Mouse (Mus musculus) CH12.LX (cell line): ENCODE data around the gene Zmynd8. TPM values are rescaled to one million over a fixed set of nuclear protein-coding genes. Genes with fewer than 3 reads are reported as not detected.

ENCODE experiments used
- DNase-seq: peaks from one replicate; pipeline ENCODE4 v3.0.0-alpha.2; 2013; ENCODE audit errors: extremely low read depth
- H3K27ac ChIP-seq: 2 replicates; pipeline ENCODE4 v1.5.1; 2012; ENCODE audit warnings: low read depth, mild to moderate bottlenecking, control low read depth, moderate library complexity; ENCODE audit not compliant: insufficient read depth
- H3K27me3 ChIP-seq: replicated peaks from 2 replicates; pipeline ENCODE3; 2012; ENCODE audit warnings: inconsistent platforms
- H3K36me3 ChIP-seq, 2 experiments: replicated peaks in 1 of 2; 2 replicates each; pipeline versions ENCODE3 to v1.6.1; 2012; ENCODE audit warnings: inconsistent platforms in 1 of 2, low read length in 1 of 2, mild to moderate bottlenecking in 1 of 2, mixed read lengths in 1 of 2, moderate library complexity in 1 of 2; ENCODE audit not compliant: control insufficient read depth in 1 of 2, insufficient read depth in 1 of 2
- H3K4me1 ChIP-seq, 2 experiments: 2 replicates each; pipeline ENCODE4 v1.6.1; 2012; ENCODE audit warnings: inconsistent platforms in 1 of 2, moderate library complexity in 1 of 2; ENCODE audit not compliant: insufficient read depth in 2 of 2, control insufficient read depth in 1 of 2
- H3K4me2 ChIP-seq: 2 replicates; pipeline ENCODE4 v1.6.1; 2012; ENCODE audit warnings: low read depth, mild to moderate bottlenecking, control low read depth; ENCODE audit not compliant: poor library complexity, insufficient read depth, severe bottlenecking
- H3K4me3 ChIP-seq, 3 experiments: fragments of 150-350 bp in 1 of 3; sonication (generic) in 1 of 3; replicated peaks in 1 of 3; 2 replicates each; pipeline versions ENCODE3 to v1.5.1; 2011 to 2012; ENCODE audit warnings: low read depth in 2 of 3, low read length in 2 of 3, mild to moderate bottlenecking in 2 of 3, moderate library complexity in 2 of 3, control low read depth in 1 of 3, improper control_type of control experiment in 1 of 3, inconsistent platforms in 1 of 3, mixed read lengths in 1 of 3; ENCODE audit not compliant: poor library complexity in 1 of 3
- H3K79me2 ChIP-seq: replicated peaks from 2 replicates; pipeline ENCODE4 v1.6.1; 2012; ENCODE audit warnings: mild to moderate bottlenecking, moderate library complexity; ENCODE audit not compliant: control insufficient read depth, poor library complexity, insufficient read depth, severe bottlenecking; ENCODE audit errors: extremely low read depth
- H3K9ac ChIP-seq: 2 replicates; pipeline ENCODE4 v1.6.1; 2012; ENCODE audit warnings: low read depth, mild to moderate bottlenecking, control low read depth, moderate library complexity; ENCODE audit not compliant: insufficient read depth
- H3K9me3 ChIP-seq: replicated peaks from 2 replicates; pipeline ENCODE3; 2012; ENCODE audit warnings: low read length, inconsistent platforms, mixed read lengths
- CHD1 ChIP-seq: IDR thresholded peaks from 2 replicates; pipeline ENCODE4 v1.6.1; 2012; ENCODE audit warnings: low read depth, low read length, improper control_type of control experiment, inconsistent platforms
- CTCF ChIP-seq, 2 experiments: IDR thresholded peaks in 1 of 2; conservative IDR thresholded peaks in 1 of 2; 2 replicates each; pipeline ENCODE4 v1.5.1; 2011 to 2012; ENCODE audit warnings: low read depth in 2 of 2, low read length in 2 of 2, improper control_type of control experiment in 1 of 2, inconsistent platforms in 1 of 2, mild to moderate bottlenecking in 1 of 2, moderate library complexity in 1 of 2
- GABPA ChIP-seq: IDR thresholded peaks from 2 replicates; pipeline ENCODE4 v1.6.1; 2012; ENCODE audit warnings: low read depth, low read length, improper control_type of control experiment, inconsistent platforms; ENCODE audit not compliant: insufficient replicate concordance
- IRF4 ChIP-seq: IDR thresholded peaks from 2 replicates; pipeline ENCODE4 v1.6.1; 2014; ENCODE audit warnings: low read depth, mild to moderate bottlenecking, inconsistent platforms, low read length, improper control_type of control experiment
- JUND ChIP-seq: conservative IDR thresholded peaks from 2 replicates; pipeline ENCODE4 v1.6.1; 2011; ENCODE audit warnings: low read depth, low read length, improper control_type of control experiment
- KAT2A ChIP-seq: IDR thresholded peaks from 2 replicates; pipeline ENCODE4 v1.6.1; 2012; ENCODE audit warnings: low read length, improper control_type of control experiment, inconsistent platforms; ENCODE audit not compliant: insufficient replicate concordance
- MAFK ChIP-seq: IDR thresholded peaks from 2 replicates; pipeline ENCODE4 v1.6.1; 2011; ENCODE audit warnings: low read length, improper control_type of control experiment; ENCODE audit not compliant: insufficient replicate concordance
- MAX ChIP-seq: IDR thresholded peaks from 2 replicates; pipeline ENCODE4 v1.6.1; 2011; ENCODE audit warnings: low read length, improper control_type of control experiment
- MXI1 ChIP-seq: IDR thresholded peaks from 2 replicates; pipeline ENCODE4 v1.6.1; 2011; ENCODE audit warnings: mild to moderate bottlenecking, low read depth, low read length, improper control_type of control experiment
- POLR2A ChIP-seq: IDR thresholded peaks from 2 replicates; pipeline ENCODE4 v1.6.1; 2011; ENCODE audit warnings: low read depth, mild to moderate bottlenecking, improper control_type of control experiment, low read length
- RAD21 ChIP-seq: IDR thresholded peaks from 2 replicates; pipeline ENCODE4 v1.6.1; 2011; ENCODE audit warnings: low read depth, mild to moderate bottlenecking, low read length, improper control_type of control experiment, moderate library complexity
- RCOR1 ChIP-seq: conservative IDR thresholded peaks from 2 replicates; pipeline ENCODE4 v1.6.1; 2012; ENCODE audit warnings: low read depth, mild to moderate bottlenecking, inconsistent platforms, low read length, improper control_type of control experiment
- TBP ChIP-seq: conservative IDR thresholded peaks from 2 replicates; pipeline ENCODE4 v1.6.1; 2011; ENCODE audit warnings: low read depth, low read length, improper control_type of control experiment
- USF1 ChIP-seq: IDR thresholded peaks from 2 replicates; pipeline ENCODE4 v1.6.1; 2014; ENCODE audit warnings: low read depth, mild to moderate bottlenecking, inconsistent platforms, low read length, improper control_type of control experiment
- ZKSCAN1 ChIP-seq: IDR thresholded peaks from 2 replicates; pipeline ENCODE4 v1.6.1; 2012; ENCODE audit warnings: low read depth, inconsistent platforms, low read length, improper control_type of control experiment, borderline replicate concordance
- ZNF384 ChIP-seq: IDR thresholded peaks from 2 replicates; pipeline ENCODE4 v1.6.1; 2012; ENCODE audit warnings: low read depth, low read length, improper control_type of control experiment, inconsistent platforms
- dilution Hi-C: fragments of 300-500 bp; cut with MboI; formaldehyde crosslinking; loops from 2 replicates; pipeline ENCODE4 v1.14.3; 2020; ENCODE audit warnings: low sequenced_read_pairs; ENCODE audit not compliant: extremely low pct_unique_long_range_greater_than_20kb, extremely low pct_ligation_motif_present
- in situ Hi-C: fragments of 300-500 bp; cut with MboI; formaldehyde crosslinking; loops from 3 replicates; pipeline ENCODE4 v1.14.3; 2019; ENCODE audit warnings: low sequenced_read_pairs, low pct_ligation_motif_present, low pct_unique_long_range_greater_than_20kb, mixed read lengths
- polyA plus RNA-seq: library from polyadenylated mRNA; unstranded; fragments of >175 nt; gene quantifications from 2 replicates; pipeline ENCODE4 v1.2.1, GENCODE M21; 2012; ENCODE audit warnings: low read depth; ENCODE audit not compliant: insufficient read length
- total RNA-seq, 2 experiments: library from RNA; depleted of rRNA; stranded (reverse); fragments of 300-350 nt in 1 of 2; fragments of >200 nt in 1 of 2; gene quantifications; 2 replicates each; pipeline ENCODE4 v1.2.3; 2012 to 2014

Zmynd8 gene
- total and polyA plus RNA-seq, 3 experiments, result 33.6 to 84.5 (median 35.1) TPM

- Histone ChIP-seq H3K9ac (no peak overlapping the region), H3K79me2 (no peaks in the 10 kb centered on the region), H3K27me3 (no peaks in the 10 kb centered on the region), H3K4me2 (no peak overlapping the region), H3K36me3 (peaks cover 0 to 3% of the 10 kb centered on the region in 2 experiments), H3K4me1 (peaks cover 3 to 11% of the 10 kb centered on the region in 2 experiments; a peak in 1 of 4 replicates), H3K27ac (no peak overlapping the region), H3K4me3 (no peak overlapping the region), H3K9me3 (peaks cover 2% of the 10 kb centered on the region)
- dilution Hi-C loops (no loop called here), in situ Hi-C loops (no loop called here)
- TF ChIP-seq IRF4 (no peak), JUND (no peak), CTCF (conservative IDR thresholded peaks at IDR 0.05 in 1 of 2, IDR thresholded peaks at IDR 0.05 in 1 of 2; ENCODE audit: low read depth in 2 of 2, low read length in 2 of 2) (no peak), ZNF384 (no peak), RCOR1 (no peak)
- no peak for DNase-seq
Measured at GRCm38 (mm10) chr2:165769375-165769948, 129.4 kb downstream of the Zmynd8 start.

GRCm38 (mm10) chr2:165768805-165769358 is 129.9 kb downstream of the Zmynd8 start:
- no peak for TF ChIP-seq RCOR1
- TF ChIP-seq MXI1, result no peak
- TF ChIP-seq RAD21, result no peak
- TF ChIP-seq TBP, result no peak
- no peak for TF ChIP-seq POLR2A
- no peak for TF ChIP-seq KAT2A
- no peak for TF ChIP-seq GABPA
- no peak for TF ChIP-seq USF1
- no peak for TF ChIP-seq ZKSCAN1
- TF ChIP-seq ZNF384, result no peak
- no peak for TF ChIP-seq MAX
- TF ChIP-seq CHD1, result no peak
- TF ChIP-seq MAFK, result no peak

More at GRCm38 (mm10) chr2:165768805-165769358, 129.9 kb downstream of the Zmynd8 start:
- dilution Hi-C loops, result no loop called here
- no peak overlapping the region for H3K27ac ChIP-seq
- H3K4me2 ChIP-seq, result no peak overlapping the region
- no peak for DNase-seq
- in situ Hi-C loops, result no loop called here
- peaks cover 2% of the 10 kb centered on the region for H3K27me3 ChIP-seq
- peaks cover 0 to 3% of the 10 kb centered on the region in 2 experiments for H3K36me3 ChIP-seq
- H3K9ac ChIP-seq, result no peak overlapping the region
- H3K4me3 ChIP-seq, result no peak overlapping the region
- H3K9me3 ChIP-seq, result no peaks in the 10 kb centered on the region
- H3K4me1 ChIP-seq, result peaks cover 3 to 11% of the 10 kb centered on the region in 2 experiments; a peak in 1 of 4 replicates
- no peaks in the 10 kb centered on the region for H3K79me2 ChIP-seq
